Mouse (Mus musculus): ENCODE data around the gene 2310034G01Rik. TPM values are rescaled to one million over a fixed set of nuclear protein-coding genes. Genes with fewer than 3 reads are reported as not detected.

2310034G01Rik gene
- under 1 TPM; 0.25 to 0.38 TPM for total RNA-seq (2021)
- long read RNA-seq, experiment 1, result 0 reads
- long read RNA-seq, experiment 2, partial matches to known transcripts, result 2 of 2 reads
- long read RNA-seq, experiment 2, other reads (novel, unspliced or antisense), result 0 of 2 reads

- intact Hi-C loops (cut with DNase I), result no loop called here
- no peak for DNase-seq
These were observed at the start of gene 2310034G01Rik for GRCm38 (mm10) chr19:46350168-46350932. Gene 2310034G01Rik, minus strand, starts transcription at chr19:46350302.

GRCm38 (mm10) chr19:46399886-46400285 lies 49.8 kb upstream of the 2310034G01Rik start:
- intact Hi-C loops (cut with DNase I), result no loop called here

GRCm38 (mm10) chr19:46399372-46399771 lies 49.3 kb upstream of the 2310034G01Rik start:
- intact Hi-C loops (cut with DNase I), result no loop called here
- no peak for DNase-seq

More at GRCm38 (mm10) chr19:46399886-46400285, 49.8 kb upstream of the 2310034G01Rik start:
- DNase-seq, result no peak

- DNase-seq, result no peak
- intact Hi-C loops (cut with DNase I), result no loop called here
These were observed 48.3 kb upstream of the 2310034G01Rik start for GRCm38 (mm10) chr19:46398401-46398800.

GRCm38 (mm10) chr19:46397436-46398001 lies 47.4 kb upstream of the 2310034G01Rik start:
- intact Hi-C loops (cut with DNase I), result loop anchor here (1.0 kb wide), 1 partner anchor 46 kb away; no protein-coding TSS in a partner anchor
- DNase-seq, result no peak

- intact Hi-C loops (cut with DNase I), result loop anchor here (1.0 kb wide), 2 partner anchors 46 to 49 kb away; no protein-coding TSS in a partner anchor
- DNase-seq, result peak; percentile 97 to 98
These were observed 46.8 kb upstream of the 2310034G01Rik start, which contains the start of gene Sufu for GRCm38 (mm10) chr19:46396686-46397435. Gene Sufu, plus strand, starts transcription at chr19:46396896.

- intact Hi-C loops (cut with DNase I), result loop anchor here (1.0 kb wide), 1 partner anchor 50 kb away; no protein-coding TSS in a partner anchor
- DNase-seq, result no peak
These were observed 46.0 kb upstream of the 2310034G01Rik start for GRCm38 (mm10) chr19:46396109-46396508.

GRCm38 (mm10) chr19:46395109-46396009 lies 45.3 kb upstream of the 2310034G01Rik start, which contains the start of gene Actr1a:
Gene Actr1a, minus strand, starts transcription at chr19:46395748.
- peak; percentile 94 to 96 for DNase-seq
- intact Hi-C loops (cut with DNase I), result loop anchor here (1.0 kb wide), 1 partner anchor 51 kb away; no protein-coding TSS in a partner anchor

- intact Hi-C loops (cut with DNase I), result no loop called here
- no peak for DNase-seq
These were observed 44.6 kb upstream of the 2310034G01Rik start for GRCm38 (mm10) chr19:46394712-46395108.

- DNase-seq, result no peak
- intact Hi-C loops (cut with DNase I), result no loop called here
These were observed 41.9 kb upstream of the 2310034G01Rik start for GRCm38 (mm10) chr19:46392018-46392417.

- no peak for DNase-seq
- intact Hi-C loops (cut with DNase I), result no loop called here
These were observed 39.8 kb upstream of the 2310034G01Rik start for GRCm38 (mm10) chr19:46389872-46390271.

GRCm38 (mm10) chr19:46382275-46382674 lies 32.2 kb upstream of the 2310034G01Rik start:
- intact Hi-C loops (cut with DNase I), result no loop called here
- no peak for DNase-seq

- intact Hi-C loops (cut with DNase I), result no loop called here
These were observed 25.8 kb upstream of the 2310034G01Rik start for GRCm38 (mm10) chr19:46375891-46376290.

GRCm38 (mm10) chr19:46375489-46375888 lies 25.4 kb upstream of the 2310034G01Rik start:
- DNase-seq, result no peak
- intact Hi-C loops (cut with DNase I), result no loop called here

More at GRCm38 (mm10) chr19:46375891-46376290, 25.8 kb upstream of the 2310034G01Rik start:
- no peak for DNase-seq

- DNase-seq, result no peak
- intact Hi-C loops (cut with DNase I), result no loop called here
These were observed 24.5 kb upstream of the 2310034G01Rik start for GRCm38 (mm10) chr19:46374477-46375088.

- intact Hi-C loops (cut with DNase I), result no loop called here
- DNase-seq, result peak in 1 of 2 experiments; percentile 44
These were observed 19.1 kb upstream of the 2310034G01Rik start for GRCm38 (mm10) chr19:46369204-46369603.

- intact Hi-C loops (cut with DNase I), result no loop called here
- no peak for DNase-seq
These were observed 17.9 kb upstream of the 2310034G01Rik start for GRCm38 (mm10) chr19:46367798-46368590.

All from gastrocnemius, postnatal 36 days (tissue).